Mouse (Mus musculus) cerebral cortex, adult 2 months (tissue): ENCODE data around the gene Fam104a.

Source experiments
- WGBS: fragments of 180-500 bp; shearing (Covaris S2); methylation state at CpG from one replicate; pipeline ENCODE4 v1.1.7; 2018; 5-methylcytosine and 5-hydroxymethylcytosine counted together

Fam104a gene

DNA sequence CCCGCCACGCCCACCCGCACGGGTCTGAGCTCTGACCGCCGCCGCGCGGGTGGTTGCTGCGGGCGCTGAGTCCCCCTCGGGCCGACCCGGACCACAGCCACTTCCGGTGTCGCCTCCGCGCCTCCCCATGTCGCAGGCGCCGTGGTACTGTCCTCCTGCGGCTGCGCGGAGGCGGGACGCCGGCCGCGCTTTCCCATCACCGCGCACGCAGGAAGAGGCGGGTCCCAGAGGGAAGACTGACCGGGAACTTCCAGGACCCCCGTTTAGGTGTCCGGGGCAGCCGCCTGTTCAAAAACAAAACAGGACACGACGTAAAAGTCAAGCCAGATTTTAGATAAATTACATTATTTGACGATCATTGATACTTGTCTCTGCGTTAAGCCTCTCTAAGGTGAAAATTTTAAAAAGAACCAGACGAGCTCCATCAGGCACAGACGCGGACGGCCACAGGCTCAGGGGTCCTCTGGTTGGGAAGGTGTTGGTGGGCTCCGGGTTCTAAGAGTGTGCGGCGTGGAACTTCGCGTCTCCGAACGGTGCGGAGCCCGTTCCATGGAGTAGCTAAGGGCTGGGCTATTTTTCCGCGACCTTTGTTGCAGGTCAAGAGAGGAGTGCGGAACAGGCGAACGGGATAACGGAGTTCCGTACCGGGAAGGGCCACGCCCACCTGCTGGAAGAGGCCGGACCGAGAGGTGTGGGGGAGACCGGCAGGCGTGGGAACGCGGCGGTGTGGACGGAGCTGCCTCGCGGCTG lies at the start of gene Fam104a, which contains the start of gene D11Wsu47e:
TSS of gene Fam104a (minus strand) at position 199 of the 750 bp plus-strand sequence.
TSS of gene D11Wsu47e (plus strand) at position 456 of the 750 bp plus-strand sequence.
- WGBS: under 1% methylated on average over 73 of the region's 73 CpGs

DNA sequence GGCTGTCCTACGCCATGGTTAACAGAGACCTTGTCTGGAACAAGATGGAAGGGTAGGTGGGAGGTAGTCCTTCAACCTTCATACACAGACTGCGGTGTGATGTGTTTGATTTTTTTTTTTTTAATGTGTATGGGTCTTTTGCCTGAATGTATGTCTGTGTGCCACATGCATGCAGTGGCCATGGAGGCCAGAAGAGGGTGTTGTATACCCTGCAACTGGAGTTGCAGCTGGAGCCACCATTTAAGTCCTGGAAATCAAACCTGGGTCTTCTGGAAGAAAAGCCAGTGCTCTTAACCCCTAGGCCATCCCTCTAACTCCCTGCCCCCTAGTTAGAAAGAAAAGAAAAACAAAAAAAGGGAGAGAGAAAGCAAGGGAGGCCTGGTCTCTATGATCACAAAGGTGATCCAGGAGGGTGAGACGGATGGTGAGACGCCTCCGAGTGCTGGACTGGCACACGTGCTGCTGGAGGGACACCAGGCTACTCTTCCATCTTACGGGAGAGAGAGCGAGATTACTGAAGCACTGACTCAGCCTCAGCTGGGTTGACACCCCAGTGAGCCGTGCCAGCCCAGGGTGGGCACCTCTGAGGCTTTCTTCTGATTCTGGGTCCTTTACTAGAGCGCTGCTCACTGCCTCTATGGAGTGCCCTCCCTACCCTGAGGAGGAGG lies 48.1 kb upstream of the Fam104a start:
- 91% methylated on average over 10 of the region's 10 CpGs for WGBS

DNA sequence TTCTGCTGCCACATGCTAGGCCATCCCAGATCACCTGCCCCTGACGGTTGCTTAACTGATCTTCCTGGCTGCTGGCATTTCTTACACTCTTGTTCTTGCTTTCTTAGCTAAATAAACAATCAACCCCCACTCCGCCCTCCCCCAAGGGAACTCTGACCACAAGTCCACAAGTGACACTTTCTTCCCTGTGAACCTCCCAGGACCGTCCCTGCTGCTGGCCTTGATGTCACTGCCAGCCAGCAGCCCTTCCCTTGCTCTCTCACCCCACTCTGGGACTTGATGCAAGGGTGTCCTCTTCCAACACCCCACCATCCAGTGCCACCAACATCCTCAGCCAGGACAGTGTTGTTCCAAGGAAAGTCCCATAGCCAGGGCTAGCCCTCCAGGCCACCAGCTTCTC lies 46.9 kb upstream of the Fam104a start:
- WGBS: 80% methylated on average over 3 of the region's 3 CpGs

DNA sequence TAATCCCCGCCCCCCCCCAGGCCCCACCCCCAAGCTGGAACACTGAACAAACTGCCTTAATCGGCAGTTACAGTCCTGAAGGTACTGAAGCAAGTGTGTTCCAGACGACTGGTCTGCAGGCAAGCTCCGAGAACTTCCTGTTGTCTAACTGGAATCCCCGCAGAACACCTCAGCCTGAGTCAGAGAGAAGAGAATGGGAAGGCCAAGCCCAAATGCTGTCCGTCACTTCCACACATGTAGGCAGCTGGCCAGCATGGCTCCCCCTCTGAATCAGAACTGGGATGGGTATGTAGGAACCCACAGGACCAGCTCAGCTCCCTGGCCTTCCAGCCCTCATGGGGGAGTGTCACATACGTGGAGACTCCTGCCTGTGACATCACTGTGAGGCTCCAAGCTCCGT lies 46.0 kb upstream of the Fam104a start:
- 64% methylated on average over 8 of the region's 8 CpGs for WGBS

DNA sequence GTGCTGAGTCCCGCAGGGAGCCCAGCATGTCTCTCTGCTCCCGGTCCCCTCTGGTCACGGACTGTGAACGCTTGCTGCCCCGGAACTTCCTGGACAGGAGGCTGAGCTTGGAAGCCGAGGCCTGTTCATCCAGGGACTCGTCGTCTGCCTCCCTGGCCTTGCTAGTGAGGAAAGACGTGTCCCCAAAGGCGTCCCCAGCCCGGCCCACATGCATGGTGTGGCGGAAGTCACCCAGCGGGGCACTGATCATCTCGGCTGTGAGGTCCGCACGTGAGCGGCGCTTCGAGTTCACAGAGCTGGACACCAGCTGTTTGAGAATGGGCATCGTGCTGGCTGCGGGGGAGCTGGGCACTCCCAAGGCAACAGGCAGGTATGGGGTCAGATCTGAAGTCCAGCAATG lies 45.3 kb upstream of the Fam104a start:
- WGBS: 81% methylated on average over 21 of the region's 21 CpGs

DNA sequence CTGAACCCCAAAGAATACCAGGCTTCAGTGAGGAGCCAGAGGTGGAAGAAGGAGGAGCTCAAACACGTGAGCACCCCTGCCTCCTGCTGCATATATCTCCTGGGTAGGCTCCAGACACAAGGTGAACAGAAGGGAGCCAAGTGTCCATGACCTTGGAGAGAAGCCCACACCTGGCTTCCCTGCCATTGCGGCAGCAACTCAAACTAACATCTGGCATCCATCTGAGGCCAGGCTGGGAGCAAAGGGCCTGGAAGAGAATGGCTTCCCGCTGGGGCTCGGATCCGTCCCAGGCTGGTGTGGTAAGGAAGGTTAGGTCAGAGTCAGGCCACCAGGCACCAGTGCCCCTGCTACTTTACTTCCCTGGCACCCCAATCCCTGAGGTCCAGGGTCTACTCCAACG lies 44.0 kb upstream of the Fam104a start:
- 74% methylated on average over 6 of the region's 6 CpGs for WGBS

DNA sequence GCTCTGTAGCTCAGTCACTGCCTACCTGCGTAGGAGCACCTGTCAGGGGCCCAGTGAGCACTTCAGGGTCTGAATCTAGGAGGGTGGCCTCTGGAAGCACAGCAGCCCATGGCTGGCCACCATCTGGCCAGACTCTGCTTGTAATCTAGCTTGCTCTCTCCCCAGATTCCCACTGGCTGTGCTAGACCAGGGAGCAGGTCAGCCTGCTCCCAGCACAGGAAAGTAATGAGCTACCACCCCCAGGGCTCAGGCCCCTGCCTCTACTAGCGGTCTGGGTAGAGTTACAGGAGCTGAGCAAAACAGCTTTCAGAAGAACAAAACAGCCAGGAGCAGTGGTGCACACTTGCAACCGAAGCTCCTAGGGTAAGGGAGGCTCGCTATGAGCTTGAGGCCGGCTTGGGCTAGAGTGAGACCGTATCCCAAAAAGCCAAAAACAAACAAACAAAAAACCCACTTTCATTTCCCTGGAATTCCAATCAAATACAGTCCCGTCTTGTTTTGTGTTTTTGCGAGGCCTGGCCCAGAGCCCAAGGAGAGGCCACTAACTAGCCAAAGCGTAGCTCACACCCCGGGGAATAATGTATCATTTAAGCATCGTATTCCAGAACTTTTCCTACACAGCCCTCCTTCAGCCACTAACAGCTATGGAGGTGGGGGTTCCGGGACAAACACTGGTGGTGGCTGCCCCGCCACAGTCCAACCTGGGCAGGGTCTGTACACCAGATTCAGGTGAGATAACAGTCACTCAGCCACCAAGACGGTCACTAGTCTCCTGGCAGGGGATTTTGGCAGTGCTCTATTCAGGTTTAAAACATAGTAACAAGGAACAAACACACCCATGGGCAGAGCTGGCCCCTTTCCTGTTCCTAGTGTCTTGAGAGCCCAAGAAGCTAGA lies 43.3 kb upstream of the Fam104a start:
- 68% methylated on average over 14 of the region's 14 CpGs for WGBS

DNA sequence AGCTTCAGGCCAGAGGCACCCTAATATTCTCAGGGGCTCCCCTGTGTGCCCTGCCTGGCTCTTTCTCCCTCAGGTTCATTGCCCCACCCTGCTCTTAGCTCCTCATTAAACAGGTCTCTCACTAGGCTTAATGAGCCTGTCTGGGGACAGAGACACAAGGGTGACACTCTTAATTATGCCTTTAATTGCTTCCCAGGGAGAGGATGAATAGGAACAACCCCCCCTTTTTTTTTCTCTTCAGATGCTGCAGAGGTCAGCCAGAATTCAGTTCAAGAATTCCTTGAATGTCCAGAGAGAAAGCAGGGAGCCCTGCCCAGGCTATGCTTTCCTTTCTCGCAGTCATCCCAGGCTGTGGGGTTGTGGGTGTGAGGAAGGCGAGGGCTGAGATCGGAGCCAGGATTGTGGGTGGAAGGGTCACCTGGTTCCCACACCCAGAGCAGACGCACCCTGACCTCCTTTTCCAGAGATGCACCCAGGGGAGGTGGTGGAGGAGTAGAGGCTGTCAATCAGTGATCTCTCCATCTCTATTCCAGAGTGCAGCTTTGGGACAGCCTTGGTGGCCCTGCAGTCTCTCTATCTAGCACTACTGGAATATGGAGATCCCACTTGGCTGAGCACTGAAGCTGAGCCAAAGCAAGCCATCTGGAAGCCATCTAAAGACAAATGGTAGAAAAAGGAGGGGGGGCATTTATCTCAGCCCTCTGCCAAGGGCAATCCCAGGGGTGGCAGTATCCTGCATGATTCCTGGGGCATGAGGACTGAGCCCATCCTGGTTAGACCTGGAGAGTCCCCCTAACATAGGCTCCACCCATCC lies 41.5 kb upstream of the Fam104a start:
- WGBS: 50% methylated on average over 4 of the region's 4 CpGs

DNA sequence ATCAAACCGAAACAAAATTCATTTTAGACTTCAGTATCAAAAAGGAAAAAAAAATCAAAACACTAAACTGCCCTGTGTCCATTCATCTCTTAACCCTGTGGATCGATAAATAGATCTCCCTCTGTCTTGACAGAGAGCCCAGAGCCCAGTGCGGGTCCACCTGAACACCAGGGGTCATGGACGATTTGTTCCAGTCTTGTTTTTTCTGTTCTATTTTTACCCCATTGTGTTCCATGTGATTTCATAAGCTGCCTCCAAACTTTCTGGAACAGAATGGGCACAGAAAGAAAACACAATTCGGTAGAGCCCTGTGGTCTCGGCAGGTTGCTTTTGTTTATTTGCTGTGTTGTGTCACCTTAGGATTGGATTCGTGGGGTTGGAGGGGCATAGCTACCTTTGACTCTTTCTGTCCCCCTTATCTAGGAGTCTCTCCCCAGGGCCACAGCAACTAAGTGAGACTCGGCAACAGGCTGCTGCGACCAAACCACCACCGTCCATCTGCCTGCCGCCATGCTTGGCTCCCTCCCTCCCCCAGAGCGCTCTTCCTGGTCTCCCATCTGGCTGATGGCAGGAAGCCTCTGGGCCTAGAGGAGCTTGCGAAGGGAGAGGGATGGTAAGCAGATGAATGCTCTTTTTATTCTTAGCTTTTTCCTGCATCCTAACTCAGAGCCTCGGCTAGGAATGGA lies 38.6 kb upstream of the Fam104a start:
- 38% methylated on average over 14 of the region's 14 CpGs for WGBS

DNA sequence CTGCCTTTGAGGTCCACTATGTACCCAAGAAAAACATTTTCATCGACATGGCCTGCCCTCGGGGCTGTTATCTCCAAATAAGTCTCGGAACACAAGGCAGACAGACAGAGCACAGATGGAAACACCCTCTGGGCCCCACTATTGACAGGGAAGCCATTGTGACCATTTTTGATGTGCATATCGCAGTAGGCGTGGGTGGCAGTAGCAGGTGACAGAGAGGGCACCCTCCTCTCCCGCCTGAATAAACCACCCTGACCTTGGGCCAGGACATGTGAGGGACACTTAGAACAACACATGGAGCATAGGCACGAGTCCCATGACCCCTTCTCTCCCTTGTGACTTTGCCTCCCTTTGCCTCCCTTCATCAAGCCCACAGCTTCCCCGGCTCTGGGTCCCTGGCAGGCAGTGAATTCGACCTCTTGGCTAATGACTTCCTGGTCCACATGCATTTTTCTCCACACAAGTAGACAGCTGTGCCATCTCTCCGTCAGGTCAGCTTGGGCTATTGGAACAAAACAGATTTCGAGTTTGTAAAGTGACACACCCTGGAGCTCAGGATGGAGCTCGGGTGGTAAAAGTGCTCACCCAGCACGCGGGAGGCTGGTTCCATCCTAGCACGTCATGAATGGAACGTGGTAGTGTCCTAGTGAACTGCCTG lies 33.9 kb upstream of the Fam104a start:
- WGBS: 88% methylated on average over 16 of the region's 16 CpGs

DNA sequence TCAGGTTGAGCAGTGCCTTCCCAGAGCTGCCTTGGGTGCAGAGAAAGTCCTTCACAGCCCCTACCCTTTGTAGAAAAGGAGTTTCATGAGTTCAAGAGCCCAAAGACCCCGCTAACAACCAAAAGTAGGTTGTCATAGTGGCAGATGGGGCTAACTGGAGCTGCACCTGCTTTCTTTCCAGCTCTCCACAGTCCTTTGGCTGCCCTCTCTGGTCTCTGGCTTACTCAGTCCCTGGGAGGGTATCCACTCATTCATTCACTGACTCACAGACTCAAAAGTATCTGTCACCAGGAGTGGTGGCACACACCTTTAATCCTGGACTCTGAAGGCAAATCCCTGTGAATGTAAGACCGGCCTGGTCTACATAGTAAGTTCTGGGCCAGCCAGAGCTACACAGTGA lies 32.2 kb upstream of the Fam104a start:
- 99% methylated on average over 2 of the region's 2 CpGs for WGBS

DNA sequence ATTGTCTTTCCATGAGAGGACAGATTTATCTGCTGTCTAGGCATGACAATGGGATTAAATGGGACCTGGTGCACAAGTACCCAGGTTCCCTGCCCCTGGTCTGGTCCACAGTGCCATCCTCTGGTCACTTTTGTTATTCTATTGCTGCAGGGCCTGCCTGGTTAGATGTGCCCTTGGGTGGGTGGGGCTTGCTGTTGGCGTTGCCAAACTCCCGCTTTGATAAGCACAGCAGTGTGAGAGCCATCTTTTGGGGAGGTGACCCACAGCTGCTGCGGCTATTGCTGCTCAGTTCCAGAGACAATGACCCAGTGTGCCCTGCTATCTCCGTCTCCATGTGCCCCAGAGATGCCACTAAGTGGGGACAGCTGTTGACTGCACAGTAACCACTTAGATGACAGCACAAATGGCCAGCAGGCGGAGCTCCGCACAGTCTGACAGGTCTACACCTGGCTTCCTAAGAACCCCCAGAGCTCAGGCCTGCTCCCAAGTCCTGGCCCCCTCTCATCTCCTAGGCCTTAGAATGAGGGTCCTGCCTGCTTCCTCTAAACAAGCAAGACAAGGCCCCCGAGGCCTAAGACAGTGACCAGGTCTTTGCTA lies 31.2 kb upstream of the Fam104a start:
- 82% methylated on average over 7 of the region's 7 CpGs for WGBS

DNA sequence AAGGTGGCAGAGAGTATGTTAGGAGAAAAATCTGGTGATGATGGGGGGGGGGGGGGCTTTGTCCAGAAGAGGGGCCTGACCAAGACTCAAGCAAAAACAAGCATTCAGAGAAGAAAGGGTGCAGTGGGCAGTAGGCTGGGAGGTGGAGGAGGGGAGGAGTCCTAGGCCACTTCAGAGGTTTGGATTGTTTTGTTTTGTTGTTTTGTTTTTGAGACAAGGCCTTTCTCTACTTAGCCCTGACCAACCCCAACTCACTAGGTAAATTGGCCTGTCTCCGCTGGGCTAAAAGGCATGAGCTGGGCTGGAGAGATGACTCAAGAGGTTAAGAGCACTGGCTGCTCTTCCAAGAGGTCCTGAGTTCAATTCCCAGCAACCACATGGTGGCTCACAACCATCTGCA lies 27.1 kb upstream of the Fam104a start:
- WGBS: 74% methylated on average over 1 of the region's 1 CpGs

DNA sequence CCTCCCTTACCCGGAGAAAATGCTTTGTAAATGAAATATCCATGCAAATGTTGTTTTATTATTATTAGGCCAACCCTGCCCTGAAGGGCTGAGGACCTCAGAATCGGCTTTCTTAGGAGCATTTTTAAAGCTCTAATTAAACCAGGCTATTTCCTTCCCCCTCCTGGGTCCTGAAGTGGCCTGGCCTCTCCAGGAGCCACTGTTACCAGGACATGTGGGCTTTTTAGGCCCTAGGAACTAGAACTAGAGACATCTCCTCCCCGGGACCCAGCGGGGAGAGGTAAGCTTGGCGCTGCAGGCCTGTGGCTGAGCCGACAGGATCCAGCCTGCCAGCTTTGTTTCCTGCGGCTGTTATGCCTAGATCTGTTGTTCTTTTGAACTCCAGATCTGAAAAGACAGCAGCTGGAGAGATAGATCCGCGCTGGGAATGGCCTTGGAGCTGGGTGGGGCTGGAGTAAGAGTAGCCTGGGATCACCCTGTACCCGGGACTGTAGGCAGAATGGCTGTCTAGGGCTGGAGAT lies 26.4 kb upstream of the Fam104a start:
- WGBS: 41% methylated on average over 10 of the region's 10 CpGs

DNA sequence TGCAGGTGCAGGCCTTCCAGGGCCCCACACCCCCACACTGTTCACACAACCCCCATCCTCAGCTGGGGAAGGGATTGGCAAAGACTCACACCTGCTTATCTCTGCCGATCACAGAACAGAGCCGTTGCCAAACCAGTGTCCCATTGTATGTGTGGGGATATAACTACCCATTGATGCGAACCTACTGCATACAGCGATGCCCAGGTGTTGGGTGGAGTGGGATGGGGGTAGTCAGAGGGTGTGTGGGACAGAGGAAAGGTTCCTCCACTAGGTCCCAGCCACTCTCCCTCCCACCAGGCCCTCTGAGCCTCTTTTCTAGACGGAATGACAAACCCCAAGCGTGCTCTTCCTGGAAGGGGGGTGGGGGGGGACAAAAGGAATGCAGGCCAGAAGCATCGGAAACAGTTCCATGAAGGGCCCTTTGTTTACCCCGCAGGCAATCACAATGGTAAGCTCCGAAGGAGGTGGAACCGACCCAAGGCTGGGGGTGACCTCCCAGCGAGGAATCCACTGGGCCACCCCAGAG lies 25.8 kb upstream of the Fam104a start, which contains the start of gene Cpsf4l:
TSS of gene Cpsf4l (minus strand) at position 287 of the 526 bp plus-strand sequence.
- WGBS: 44% methylated on average over 11 of the region's 11 CpGs

DNA sequence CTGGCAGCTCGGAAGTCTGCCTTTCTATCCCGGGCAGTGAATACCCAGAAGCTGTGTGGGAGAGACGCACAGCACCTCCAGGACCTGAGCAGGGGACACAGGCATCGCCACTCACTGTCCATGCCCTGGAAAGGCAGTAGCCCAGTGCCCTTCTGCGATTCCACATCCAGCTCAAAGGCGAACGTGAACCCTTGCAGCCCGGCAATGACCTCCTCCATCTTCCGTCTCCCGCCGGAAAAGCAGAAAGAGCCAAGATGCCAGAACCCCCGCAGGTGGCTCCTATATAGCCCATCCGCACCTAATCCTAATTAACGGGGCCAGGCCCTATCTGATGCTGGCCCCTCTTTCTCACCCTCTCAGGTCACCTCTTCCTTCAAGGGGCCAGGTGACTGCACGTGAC lies 25.3 kb upstream of the Fam104a start:
- 76% methylated on average over 15 of the region's 15 CpGs for WGBS

DNA sequence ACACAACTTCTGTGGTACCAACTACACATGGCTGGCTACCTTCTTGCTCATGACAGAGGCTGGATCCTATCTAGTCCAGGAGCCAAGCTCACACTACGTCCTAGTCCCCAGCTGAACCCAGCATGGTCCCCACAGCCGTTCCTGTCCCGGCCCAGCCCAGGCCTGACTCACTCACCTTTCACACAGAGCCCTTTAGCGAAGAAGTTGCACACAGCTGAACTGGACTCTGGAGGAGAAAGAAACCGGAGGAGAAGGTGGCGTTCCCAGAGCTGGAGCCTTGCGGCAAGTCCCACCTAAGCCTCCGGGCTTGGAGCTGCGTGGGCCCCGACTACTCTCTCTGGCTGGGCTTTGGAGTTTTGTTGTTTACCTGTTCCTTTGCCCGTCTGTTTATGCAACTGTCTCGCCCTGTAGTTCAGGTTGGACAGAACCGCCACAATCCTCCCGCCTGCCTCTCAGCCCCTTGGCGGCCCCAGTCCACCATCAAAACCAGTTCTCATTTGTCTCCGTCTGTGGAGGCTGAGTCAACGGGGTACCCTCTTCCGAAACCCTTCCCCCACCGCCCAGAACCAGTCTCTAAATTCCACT lies 24.8 kb upstream of the Fam104a start:
- 88% methylated on average over 19 of the region's 19 CpGs for WGBS

DNA sequence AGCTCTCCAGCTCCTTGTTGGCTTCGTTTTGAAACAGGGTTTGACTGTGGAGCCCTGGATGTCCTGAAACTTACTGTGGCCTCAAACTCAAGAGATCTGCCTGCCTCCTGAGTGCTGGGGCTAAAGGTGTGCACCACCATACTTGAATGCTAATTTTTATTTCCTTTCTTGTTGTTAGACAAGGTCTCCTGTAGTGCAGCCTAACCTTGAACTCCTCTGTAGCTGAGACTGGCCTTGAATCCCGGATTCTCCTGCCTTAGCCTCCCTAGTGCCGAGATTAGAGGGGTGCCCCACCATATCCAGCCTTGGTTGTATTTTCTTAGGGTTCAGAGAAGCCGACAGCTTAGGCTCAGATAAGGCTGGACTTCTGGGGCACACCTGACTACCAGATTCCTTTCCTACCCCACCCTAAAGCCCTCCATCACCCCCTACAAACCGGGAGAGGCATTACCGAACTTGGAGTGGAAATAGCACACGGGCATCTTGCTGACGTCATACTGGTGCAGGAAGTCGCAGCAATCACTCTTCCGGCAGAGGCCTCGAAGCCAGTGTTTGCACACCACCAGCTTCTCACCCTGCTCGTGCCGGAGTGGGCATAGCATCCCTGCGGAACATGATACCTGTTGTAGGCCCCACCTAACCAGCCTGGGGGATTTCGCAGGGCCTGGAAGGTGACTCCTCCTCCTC lies 22.2 kb upstream of the Fam104a start:
- 91% methylated on average over 15 of the region's 15 CpGs for WGBS
